Mouse (Mus musculus) adipose tissue, adult 10 weeks (tissue): ENCODE measurements around the gene Col11a2. TPM values are rescaled to one million over a fixed set of nuclear protein-coding genes. Genes with fewer than 3 reads are reported as not detected.

ENCODE experiments used
- polyA plus RNA-seq: library from polyadenylated mRNA; stranded (reverse); fragments of 350-450 nt; fragmentation: Illumina TruSeq; extraction: RNeasy Lipid Tissue Mini Kit (QIAGEN cat#74804); gene quantifications from one replicate; pipeline ENCODE4 v1.2.3, GENCODE M21; 2014; ENCODE audit warnings: low read depth, low replicate concordance

Col11a2 gene
- 1.0 TPM for polyA plus RNA-seq

DNA sequence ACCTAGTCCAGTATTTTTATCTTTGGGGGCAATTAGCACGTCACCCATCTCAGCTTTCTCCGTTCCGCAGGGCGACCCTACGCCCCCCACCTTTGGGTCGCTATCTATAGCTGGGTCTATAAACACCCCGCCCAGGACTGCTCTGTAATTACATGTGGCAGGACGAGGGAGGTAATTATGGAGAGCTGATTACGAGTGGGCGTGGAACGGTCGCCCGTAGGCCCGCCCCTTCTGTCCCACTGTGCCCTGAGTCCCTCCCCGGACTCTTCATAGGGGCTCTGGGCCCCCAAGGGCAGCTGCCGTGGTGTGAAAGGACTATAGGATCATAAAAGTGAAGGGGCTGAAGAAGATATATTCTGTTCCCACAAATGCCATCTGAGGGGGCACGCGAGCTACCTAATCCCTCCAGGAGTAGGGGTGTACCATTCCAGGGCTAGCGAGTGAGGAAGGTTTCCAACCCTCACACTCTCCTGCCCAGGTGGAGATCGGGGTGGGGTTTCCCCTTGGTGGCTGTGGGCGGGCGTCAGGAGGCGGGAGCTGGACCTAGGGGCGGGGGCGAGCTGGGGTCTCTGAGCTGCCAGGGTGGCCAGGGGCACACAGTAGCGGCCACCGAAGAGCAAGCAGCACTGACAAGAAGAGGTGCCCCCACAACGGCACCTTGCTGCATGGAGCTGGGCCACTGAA lies at the start of gene Col11a2:
Col11a2 (plus strand) TSS at position 560 of the 684 bp plus-strand sequence.

GRCm38 (mm10) chr17:34000150-34000537 lies 39.1 kb upstream of the Col11a2 start, which contains the start of gene H2-K1:
H2-K1 (minus strand) TSS chr17:34000347.

GRCm38 (mm10) chr17:34024317-34024821 lies 14.9 kb upstream of the Col11a2 start, which contains the start of gene Ring1:
Ring1 (minus strand) TSS chr17:34024680.

GRCm38 (mm10) chr17:34027656-34028223 lies 11.5 kb upstream of the Col11a2 start, which contains the start of gene H2-Ke6:
H2-Ke6 (minus strand) TSS chr17:34028060.

GRCm38 (mm10) chr17:34031465-34032173 lies 7.6 kb upstream of the Col11a2 start, which contains the start of the genes Slc39a7 and Rxrb:
Slc39a7 (minus strand) TSS chr17:34031682.
Rxrb (plus strand) TSS chr17:34031812.

DNA sequence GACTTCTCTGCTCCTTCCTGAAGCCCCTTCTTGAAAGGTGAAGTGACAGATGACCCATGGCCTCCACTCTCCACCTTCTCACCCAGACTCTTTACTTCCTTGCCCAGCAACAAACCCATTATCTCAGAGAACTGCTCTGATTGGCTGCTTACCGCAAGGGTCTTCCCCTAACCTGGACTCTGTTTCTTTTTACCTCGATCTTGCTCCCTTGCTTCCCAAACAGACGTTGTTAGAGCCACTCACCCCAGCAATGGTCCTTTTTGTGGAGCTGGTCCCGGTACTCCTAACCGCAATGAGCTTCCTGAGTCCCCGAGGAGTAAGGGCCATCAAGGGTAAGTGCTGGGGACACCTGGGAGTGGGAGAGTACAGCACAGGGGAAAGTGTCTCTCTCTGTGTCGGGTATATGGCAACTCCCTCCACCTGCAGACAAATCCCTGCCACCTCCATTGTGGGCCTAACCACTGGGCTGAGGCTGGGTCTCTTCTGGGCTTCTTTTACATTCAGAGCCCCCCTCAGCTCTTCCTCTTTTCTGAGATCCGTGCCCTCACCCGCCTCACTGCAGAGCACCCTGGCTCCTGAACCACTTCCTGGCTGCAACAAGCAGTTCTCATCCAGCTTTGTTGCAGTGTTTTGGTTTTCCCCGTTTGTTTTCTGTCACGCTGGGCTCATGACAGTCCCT lies 53.1 kb downstream of the Col11a2 start, which contains the start of gene H2-Oa:
H2-Oa (plus strand) TSS at position 144 of the 679 bp plus-strand sequence.

Other genes with a start within 250 kb of the Col11a2 start
- gene Kank3, start 228.9 kb upstream of the Col11a2 start, polyA plus RNA-seq, result 91.1 TPM
- gene Rps28, start 214.9 kb upstream of the Col11a2 start, polyA plus RNA-seq, result 1,499 TPM
- 425 TPM for gene Ndufa7, start 214.9 kb upstream of the Col11a2 start, polyA plus RNA-seq
- gene Cd320, start 196.3 kb upstream of the Col11a2 start, polyA plus RNA-seq, result 72.7 TPM
- not detected for gene Gm7029, start 165.6 kb upstream of the Col11a2 start, polyA plus RNA-seq
- gene Kifc1, start 148.8 kb upstream of the Col11a2 start, polyA plus RNA-seq, result 1.9 TPM
- gene Platr17, start 134.3 kb upstream of the Col11a2 start, polyA plus RNA-seq, result not detected
- 29.2 TPM for gene Daxx, start 130.0 kb upstream of the Col11a2 start, polyA plus RNA-seq
- gene Tapbp, start 123.5 kb upstream of the Col11a2 start, polyA plus RNA-seq, result 147 TPM
- gene Zbtb22, start 123.5 kb upstream of the Col11a2 start, polyA plus RNA-seq, result 25.1 TPM
- gene Rgl2, start 109.9 kb upstream of the Col11a2 start, polyA plus RNA-seq, result 66.6 TPM
- 70.9 TPM for gene Pfdn6, start 99.1 kb upstream of the Col11a2 start, polyA plus RNA-seq
- 14.0 TPM for gene Wdr46, start 98.8 kb upstream of the Col11a2 start, polyA plus RNA-seq
- gene B3galt4, start 87.9 kb upstream of the Col11a2 start, polyA plus RNA-seq, result 5.6 TPM
- 36.0 TPM for gene Vps52, start 83.6 kb upstream of the Col11a2 start, polyA plus RNA-seq
- 1,863 TPM for gene Rps18, start 83.4 kb upstream of the Col11a2 start, polyA plus RNA-seq
- gene H2-K1, start 39.1 kb upstream of the Col11a2 start, polyA plus RNA-seq, result 1,539 TPM
- gene Ring1, start 14.8 kb upstream of the Col11a2 start, polyA plus RNA-seq, result 30.7 TPM
- 92.5 TPM for gene H2-Ke6, start 11.4 kb upstream of the Col11a2 start, polyA plus RNA-seq
- gene Slc39a7, start 7.8 kb upstream of the Col11a2 start, polyA plus RNA-seq, result 158 TPM
- 38.6 TPM for gene Rxrb, start 7.6 kb upstream of the Col11a2 start, polyA plus RNA-seq
- gene H2-Oa, start 52.9 kb downstream of the Col11a2 start, polyA plus RNA-seq, result 1.3 TPM
- gene H2-DMa, start 80.1 kb downstream of the Col11a2 start, polyA plus RNA-seq, result 48.1 TPM
- gene Brd2, start 83.2 kb downstream of the Col11a2 start, polyA plus RNA-seq, result 137 TPM
- gene H2-DMb2, start 103.9 kb downstream of the Col11a2 start, polyA plus RNA-seq, result 44.6 TPM
- gene H2-DMb1, start 113.6 kb downstream of the Col11a2 start, polyA plus RNA-seq, result 43.1 TPM
- 19.5 TPM for gene Tap1, start 148.1 kb downstream of the Col11a2 start, polyA plus RNA-seq
- gene Psmb9, start 148.3 kb downstream of the Col11a2 start, polyA plus RNA-seq, result 19.8 TPM
- gene Psmb8, start 158.3 kb downstream of the Col11a2 start, polyA plus RNA-seq, result 45.9 TPM
- 26.3 TPM for gene Tap2, start 164.1 kb downstream of the Col11a2 start, polyA plus RNA-seq
- 2.3 TPM for gene H2-Ob, start 199.5 kb downstream of the Col11a2 start, polyA plus RNA-seq
- gene H2-Ab1, start 218.3 kb downstream of the Col11a2 start, polyA plus RNA-seq, result 244 TPM
- gene H2-Aa, start 248.4 kb downstream of the Col11a2 start, polyA plus RNA-seq, result 369 TPM